Mouse (Mus musculus): ENCODE measurements around the gene Gm21969. TPM values are rescaled to one million over a fixed set of nuclear protein-coding genes. Genes with fewer than 3 reads are reported as not detected.

Gm21969 gene
- polyA plus RNA-seq, 1 experiment: not detected

DNA sequence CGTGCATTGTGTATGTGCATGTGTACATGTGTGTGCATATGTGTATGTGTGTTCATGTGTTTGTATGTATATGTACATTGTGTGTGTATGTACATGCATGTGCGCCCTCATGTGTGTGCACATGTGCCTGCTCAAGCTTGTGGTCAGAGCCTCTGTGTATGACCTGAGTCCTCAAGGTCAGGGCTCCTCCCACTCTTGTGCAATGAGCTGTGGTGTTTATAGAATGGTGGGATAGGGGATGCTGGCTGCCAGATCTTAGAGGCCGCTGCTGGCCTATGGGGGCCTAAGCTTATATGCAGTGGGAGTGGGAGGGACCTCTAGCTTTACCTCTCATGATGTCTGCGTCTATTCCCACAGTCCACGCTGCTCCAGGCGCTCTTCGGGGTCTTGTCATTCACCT is 17.3 kb upstream of the Gm21969 start:
- DNase-seq (ENCODE audit: low read depth): no peak

DNA sequence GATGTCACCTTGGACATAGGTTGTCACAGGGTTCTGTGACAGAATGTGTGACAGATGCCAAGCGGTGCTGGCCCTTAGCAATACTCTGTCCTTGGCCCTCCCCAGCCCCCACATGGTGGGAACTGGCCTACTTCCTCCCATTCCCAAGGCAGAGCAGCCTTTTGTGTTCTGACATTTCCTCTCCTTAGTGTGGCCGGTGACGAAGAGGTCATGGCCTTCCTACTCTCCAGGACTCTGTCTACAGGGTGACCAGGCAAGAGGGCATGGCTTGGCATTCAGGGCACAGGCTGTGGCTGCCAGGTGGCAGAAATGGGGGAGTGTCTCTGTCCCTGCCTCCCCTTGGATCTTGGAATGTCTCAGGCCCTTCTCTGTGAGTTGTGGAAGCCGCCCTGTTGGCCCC is 15.6 kb upstream of the Gm21969 start:
- DNase-seq (ENCODE audit: low read depth): no peak

DNA sequence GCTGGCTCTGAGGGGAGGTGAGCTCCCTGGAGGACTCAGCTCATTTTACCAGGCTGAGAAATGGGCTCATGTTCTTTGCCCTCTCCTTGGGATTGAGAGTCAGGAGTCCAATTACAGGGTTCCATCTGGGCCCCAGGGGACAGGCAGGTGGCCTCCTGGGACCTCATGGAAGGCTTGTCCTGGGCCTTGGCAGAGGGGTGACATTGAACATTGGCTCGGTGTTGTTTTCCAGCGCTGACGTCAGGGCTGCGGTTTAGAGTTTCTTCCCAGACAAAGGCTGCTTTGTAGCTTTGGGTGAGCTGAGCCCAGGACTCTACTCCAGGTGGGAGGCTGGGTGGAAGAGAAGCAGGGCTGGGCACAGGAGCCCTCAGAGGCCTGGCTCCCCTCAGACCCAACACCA is 15.2 kb upstream of the Gm21969 start:
- no peak for DNase-seq (ENCODE audit: low read depth)

DNA sequence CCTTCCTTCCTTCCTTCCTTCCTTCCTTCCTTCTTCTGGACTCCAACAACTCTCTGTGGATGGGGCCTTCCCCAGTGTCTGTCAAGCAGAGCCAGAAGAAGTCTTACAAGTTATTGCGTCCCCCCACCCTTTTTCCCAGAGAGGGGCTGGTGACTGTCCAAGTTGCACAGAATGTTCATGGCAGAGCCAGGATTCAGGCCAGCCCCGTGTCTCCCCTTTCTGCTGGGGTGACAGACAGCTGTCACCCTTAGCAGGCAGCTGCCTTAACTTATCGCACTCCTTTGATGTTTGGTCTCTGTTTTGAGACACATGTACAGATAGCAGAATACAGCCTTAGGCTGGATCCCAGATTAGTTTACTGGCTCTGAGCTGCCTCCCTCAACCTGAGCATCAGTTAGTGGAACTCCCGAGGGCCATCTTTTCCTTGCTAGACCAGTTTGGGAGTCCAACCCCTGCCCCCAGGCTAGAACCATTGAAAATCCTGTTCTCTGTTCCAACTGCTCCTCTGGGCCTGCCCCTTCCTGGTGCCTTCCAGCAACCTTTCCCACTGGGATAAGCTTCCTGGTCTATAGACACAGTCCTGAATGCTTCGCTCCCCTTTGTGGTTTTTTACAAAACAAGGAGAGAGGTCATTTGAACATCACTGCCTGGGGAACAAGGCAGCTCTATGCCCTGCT is 13.5 kb upstream of the Gm21969 start:
- no peak for DNase-seq (ENCODE audit: low read depth)

DNA sequence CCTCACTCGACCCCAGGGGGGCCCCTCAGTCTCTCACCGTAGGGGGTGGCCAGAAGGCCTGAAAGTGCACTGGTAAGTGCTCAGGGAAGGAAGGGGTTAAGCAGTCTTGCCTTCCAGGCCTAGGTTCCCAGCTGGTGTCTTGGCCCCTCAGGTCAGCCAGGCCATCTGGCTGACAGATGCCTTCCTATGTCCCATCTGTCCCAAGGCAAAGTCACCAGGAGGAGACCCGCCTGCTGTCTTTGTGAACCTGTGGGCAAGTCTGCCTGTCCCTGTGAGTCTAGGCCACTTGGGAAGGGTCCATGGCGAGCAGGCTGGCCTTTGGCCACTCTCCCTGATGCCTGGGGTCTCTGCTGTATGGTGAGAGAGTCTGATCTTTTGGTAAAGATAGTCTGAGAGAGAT is 12.5 kb upstream of the Gm21969 start:
- no peak for DNase-seq (ENCODE audit: low read depth)

DNA sequence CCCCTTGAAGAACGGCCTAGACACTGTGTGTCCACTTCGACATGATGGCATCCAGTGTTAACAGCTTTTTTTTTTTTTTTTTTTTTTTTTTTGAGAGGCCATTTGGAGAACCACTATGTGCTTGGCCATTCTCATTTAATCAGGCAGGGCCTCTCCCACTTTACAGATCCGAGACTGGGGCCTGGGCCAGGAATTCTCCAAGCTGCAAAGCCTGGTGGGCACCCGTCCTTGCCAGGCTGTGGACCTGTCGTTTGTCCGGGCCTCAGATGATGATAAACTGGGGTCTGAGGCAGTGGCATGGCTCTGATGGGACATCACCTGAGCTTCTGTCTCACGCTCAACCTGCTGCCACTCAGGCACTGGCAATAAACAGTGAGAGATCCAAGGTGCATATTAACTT is 10.1 kb upstream of the Gm21969 start:
- no peak for DNase-seq (ENCODE audit: low read depth)

DNA sequence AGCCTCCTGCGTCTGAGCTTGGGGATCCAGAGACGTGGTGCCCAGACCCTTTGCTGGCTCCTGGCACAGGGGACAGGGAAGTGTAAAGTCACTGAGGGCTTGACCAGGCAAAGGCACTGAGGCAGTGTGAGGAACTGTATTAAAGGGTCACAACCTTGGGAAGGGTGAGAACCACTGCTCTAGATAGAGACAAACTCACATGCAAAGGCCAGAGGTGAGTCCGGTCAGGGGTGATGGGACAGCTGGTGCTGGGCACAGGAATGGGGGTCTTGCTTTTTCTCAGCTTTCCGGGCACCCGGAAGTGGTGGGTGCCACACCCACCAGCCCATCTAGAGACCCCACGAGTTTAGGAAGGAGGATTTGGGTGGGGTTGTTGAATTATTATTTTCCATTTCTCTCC is 9.6 kb upstream of the Gm21969 start:
- DNase-seq (ENCODE audit: low read depth): no peak

DNA sequence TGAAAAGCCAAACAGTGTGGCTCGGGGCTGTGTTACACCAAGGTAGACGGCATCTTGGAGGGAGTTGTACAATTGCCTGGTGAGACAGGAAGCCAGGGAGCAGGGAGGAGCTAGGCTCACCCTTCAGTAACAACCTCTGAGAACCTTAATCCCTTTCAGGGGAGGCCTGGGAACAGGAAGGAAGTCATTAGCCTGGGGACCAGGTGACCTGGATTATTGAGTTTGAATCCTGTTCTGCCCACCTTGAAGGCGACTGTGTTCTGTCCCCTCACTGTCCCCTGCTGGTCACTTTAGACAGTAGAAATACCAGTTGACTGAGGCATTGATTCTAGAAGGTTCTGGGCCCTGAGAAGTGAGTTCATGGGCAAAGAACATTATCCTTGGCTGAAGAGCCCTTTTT is 8.9 kb upstream of the Gm21969 start:
- DNase-seq (ENCODE audit: low read depth): no peak

DNA sequence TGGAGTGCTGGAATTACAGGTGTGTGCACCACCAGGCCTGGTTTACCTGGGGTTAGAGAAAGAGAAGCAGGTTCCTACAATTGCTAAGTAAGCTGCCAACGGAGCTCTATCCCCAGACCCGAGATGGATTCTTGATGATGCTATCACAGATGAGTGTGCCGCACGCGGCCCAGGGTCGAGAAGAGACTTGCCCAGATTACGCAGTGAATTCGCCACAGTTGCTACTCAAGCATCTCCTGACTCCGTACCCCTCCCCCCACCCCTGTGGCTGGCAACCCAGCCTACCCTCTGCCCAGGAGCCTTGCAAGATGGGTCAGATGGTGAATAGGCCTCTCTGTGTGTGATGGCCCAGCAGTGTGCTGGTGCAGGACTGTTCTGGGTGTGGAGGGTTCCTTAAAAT is 6.3 kb upstream of the Gm21969 start:
- DNase-seq (ENCODE audit: low read depth): no peak

DNA sequence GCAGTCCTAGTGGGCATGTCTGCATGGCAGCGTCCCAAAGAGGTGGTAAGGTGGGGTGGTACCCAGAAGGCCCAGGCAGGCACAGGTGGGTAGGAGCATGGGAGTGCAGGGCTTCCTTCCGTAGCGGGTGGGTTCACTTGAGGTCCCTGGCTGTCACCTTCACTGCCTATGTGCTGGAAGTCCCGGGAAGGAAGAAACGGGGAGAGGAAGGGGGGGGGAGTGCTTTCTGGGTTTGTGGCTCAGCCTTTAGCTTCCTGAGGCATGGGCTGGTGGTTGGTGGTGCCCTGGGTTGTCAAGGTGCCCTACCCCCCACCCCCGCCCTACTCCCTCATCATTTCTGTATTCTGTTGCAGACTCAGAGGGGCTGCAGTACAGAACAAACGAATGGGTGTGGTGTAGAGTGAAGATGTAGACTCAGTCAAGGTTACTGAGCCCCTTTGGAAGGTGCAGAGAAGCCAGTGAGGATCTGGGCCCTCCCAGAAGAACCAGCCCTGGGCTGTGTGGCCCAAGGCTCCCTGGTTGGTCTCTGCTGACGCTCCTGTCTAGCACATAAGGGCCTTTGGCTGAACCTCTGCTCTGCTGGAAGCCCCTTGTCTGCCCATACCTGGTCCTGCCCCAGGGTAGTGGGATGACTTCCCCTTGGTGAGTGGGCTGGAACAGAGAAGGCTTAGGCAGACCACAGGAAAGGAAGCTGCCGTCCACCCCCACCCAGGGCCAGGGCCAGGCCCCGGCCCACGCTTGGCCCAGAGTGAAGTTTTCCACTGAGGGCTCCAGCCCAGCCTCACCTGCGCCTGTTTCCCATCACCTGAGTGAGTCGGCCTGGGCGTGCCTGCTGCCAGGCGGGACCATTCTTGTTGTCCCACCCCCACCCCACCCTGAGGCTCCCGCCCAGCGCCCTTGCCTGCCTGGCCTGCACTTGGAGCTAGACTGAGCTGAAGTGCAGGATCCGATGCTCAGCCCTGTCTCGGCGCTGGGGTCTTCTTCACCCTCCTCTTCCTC is 5.4 kb upstream of the Gm21969 start:
- no peak for DNase-seq (ENCODE audit: low read depth)

DNA sequence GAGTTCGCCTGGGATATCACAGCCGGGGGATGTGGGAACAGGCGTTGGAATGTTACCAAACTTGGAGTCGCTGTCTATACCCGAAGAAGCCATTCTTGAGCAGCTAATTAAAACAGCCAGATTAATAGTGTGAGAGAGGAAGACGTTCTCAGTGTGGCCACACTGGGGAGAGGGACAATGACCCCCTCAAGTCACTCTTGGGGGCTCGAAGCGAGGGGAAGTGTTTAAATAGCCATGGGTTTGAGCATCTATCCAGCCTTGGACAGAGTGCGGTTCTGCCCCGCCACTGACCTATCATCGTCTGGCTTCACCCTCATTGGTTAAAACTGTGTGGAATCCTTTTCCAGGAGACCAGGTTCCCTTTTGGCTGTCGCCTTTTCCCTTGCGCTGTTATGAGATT is 4.6 kb upstream of the Gm21969 start:
- DNase-seq (ENCODE audit: low read depth): no peak

DNA sequence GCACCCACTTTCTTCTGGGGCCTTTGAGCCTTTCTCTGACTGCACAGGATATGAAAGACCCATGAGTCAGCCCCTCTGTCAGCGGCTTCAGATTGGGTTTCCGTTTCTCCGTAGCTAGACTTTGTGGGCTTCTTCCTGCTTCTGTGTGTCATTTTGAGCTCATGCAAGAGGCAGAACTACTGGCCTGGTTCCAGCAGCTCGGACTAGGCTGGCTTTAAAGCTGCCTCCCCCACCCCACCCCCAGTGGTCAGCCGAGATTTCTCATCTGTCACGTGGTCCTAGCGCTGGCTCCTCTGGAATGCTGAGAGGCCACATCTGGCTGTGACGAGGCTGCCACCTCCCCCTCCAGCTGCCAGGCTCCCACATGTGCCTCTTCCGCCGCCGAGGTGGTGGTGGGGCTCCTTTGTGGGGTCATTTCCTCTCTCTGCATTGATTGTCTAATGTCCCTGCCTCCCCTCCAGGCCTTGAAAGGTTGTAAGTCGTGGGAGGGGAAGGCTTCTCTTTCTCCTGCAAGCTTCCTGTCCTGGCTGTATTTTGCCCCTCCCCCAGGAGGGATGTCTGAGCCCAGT is 4.0 kb upstream of the Gm21969 start:
- no peak for DNase-seq (ENCODE audit: low read depth)

DNA sequence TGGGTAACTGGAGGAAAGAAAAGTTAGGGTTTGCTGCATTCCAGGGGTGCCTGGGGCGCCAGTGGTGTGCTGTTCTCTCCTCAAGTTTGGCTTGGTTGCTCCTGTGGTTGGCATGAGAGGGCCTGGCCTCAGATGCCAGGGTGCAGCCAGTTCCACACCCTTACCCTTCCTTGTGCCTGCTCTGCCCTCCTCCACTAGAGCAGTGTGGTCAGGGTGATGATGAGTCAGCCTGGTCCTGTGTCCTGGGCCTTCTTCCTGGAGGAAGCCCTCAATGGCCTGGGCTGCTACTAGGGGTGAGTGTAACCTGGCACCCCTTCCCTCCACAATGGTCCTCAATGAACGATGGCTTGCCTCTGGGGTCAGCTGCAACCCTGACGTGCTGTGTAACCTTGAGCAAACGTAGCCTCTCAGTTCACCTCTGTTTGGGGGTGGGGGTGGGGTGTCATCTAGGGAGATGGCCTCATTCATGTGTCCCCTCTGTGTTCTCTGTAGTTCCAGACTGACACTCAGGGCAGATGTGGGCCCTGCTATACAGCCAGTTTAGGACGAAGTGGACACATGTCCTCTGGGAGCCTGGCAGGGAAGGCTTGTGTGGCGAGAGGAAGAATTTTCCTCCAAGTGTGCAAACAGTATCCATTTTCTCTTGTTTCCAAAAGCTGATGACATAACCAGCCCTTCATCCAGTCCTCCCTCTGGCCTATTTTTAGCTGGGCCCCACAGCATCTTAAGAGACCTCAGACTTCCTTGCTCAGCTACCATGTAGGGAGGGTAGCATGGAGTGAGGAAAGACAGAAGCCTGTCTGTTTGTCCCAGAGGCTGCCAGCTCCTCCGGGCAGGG is 1.2 kb upstream of the Gm21969 start:
- no peak for DNase-seq (ENCODE audit: low read depth)

DNA sequence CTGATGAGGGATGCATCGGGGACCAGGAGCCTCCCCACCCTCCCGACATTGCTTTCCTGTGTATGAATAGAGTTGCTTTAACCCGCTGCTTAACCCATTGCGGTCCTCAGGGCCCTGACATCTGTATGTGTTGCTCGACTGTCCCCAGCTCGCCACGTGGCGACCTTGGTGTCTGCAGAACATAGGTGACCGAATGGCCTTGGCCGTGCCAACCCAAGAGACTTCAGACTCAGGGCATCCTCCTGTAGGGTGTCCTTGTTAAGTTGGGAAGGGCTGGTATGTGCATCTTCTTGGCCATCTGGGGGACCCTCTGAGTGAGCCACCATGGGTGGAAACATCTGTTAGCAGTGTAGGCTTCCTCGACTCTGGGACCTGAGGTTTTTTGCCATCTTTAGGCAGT is 2.2 kb downstream of the Gm21969 start:
- DNase-seq (ENCODE audit: low read depth): no peak

DNA sequence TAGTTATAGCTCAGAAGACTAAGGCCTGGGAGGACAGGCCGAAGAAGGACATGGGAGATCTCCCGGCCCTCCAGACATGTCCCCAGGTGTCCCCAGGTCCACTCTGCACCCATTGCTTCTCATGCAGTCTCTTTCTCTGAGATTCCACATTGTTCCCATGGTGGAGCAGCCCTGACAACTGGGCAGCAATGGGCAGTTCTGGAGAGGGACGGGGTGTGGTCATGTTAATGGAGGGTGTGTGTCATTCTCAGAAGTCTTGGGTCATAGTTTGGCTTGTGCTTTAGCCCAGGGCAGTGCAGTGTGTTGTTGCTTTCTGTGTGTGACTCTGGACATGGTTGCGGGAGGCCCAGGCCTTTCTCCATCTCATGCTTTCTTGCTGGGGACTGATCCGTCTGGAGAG is 3.7 kb downstream of the Gm21969 start:
- no peak for DNase-seq (ENCODE audit: low read depth)

DNA sequence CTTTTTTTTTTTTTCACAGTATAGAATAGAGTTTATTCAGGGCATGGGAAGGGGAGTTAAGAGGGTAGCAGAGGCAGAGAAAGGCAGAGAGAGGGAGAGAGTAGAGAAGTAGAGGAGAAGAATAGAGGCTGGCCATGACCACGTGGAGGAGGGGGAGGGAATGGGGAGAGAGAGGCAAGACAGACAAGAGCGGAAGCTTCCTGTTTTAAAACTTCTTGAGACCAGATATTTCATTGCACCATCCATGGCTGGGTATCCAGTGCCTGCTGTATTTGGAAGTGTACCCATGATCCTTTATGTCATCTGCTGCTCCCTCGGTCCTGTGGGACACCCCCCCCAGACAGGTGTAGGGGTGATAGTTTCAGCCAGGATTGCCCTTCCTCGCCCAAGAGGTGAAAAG is 6.0 kb downstream of the Gm21969 start:
- DNase-seq (ENCODE audit: low read depth): no peak

DNA sequence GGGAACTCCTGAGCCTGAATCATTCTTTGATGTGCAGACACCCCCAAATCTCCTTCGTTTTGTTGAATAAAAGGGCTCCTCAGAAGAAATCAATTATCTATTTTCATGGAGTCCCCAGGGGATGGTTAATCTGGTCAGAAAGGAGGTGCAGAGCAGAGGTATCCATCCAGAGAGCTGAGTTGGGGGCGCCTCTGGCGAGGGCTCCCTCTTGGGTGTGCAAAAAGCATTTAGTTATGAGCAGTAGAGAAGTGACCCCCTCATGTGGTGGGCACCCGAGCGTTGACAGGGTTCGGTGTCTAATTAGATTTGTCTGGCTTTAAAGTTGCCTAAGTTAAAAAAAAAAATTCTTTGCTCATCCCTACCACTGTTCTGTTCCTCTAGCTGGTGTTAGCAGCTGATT is 8.0 kb downstream of the Gm21969 start:
- DNase-seq (ENCODE audit: low read depth): no peak

DNA sequence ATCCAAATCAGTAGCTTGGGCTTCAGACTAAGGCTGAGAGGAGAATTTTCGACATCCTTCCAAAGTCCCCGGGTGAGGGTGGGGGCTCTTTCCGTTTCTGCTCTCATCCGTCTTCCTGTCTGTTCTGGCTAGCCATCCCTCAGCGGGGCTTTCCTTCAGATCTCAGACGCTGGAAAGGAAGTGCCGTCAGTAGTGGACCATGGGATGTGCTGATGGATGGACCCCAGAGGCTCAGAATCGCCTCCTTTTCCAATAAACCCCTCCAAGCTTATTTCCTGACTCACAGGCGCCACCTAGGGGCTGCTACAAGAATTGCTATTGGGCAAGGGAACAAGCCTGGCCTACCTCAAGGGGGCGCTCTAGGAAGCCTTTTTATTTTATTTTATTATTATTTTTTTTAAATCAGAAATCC is 8.6 kb downstream of the Gm21969 start:
- DNase-seq (ENCODE audit: low read depth): no peak

DNA sequence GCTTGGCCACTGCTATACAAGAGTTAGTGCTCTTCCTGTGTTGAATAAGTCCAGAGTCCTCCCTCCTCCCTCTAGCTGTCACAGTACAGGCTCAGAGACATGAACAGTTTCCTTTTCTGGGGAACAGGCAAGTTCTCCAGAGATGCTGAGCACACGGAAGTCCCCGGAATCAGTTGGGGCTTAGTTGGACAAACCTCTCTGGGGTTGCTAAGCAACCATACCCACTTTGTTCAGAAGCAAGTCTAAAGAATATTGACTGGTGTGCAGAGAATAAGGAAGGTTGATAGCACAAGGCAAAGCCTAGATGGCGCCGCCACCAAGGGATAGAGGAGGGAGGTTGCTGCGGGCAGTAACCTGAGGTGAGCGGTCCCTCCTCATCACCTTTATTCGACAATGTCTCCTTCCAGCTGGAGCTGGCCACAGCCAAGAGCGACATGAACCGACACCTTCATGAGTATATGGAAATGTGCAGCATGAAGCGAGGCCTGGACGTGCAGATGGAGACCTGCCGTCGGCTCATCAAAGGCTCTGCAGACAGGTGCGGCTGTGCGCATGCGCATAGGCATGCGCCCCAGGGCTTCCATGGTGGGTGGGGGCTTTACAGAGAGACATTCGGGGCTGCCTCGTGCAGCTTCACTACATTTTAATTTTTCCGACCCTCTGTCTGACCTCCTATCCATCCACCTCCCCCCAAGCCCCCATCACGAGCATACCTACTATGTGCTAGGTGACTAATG is 11.7 kb downstream of the Gm21969 start:
- DNase-seq (ENCODE audit: low read depth): no peak

DNA sequence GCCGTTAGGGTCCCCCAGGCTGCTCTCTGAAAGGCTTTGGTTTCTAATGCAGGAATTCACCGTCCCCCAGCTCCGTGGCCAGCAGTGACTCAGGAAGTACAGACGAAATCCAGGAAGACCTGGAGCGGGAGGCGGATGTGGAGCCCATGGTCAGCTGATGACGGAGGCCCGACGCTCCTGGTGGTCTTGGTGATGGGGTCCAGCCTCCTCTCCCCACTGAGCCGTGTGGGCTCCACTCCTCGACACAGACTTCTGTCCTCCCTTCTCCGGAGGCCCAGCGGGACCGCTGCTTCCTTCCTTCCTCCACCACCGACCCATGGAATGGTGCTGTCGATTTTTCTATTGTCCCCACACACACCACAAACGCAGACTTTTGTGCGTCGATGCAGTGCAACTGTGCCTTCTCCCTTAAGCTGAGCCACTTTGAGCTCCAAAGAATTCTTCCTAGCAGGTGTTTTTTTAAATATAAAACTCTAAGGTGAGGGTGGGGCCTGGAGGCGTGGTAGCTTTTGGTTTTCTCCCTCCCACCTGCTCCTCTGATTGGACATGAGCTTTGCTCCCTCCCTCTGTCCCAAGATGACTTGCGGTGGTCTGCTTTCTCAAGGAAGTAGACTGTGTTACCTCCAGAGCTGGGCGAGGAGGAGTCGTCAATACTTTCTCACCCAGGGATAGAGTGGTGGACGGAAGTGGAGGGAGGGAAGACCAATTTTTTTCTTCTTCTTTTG is 13.5 kb downstream of the Gm21969 start:
- no peak for DNase-seq (ENCODE audit: low read depth)

DNA sequence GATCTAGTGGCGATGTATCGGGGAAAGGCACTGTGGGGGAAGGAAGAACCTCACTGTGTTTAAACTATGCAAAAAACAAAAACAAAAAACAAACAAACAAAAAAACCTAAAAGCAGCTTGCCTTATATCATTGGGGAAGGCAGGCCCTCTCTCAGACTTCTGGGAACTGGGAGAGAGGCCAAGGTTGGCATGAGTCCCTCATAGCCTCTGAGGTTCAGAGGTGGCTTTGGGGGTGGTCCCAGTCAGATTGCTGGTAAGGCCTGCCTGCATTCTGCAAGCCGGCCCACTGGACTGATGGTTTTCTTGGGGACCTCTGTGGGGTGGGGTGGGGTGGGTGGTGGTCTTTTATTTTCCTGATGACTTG is 14.0 kb downstream of the Gm21969 start:
- DNase-seq (ENCODE audit: low read depth): no peak

Measured in gonadal fat pad, adult 2 months (tissue).